Mouse (Mus musculus) natural killer cell, adult 2 months (primary cell): ENCODE measurements around the gene Fbxo11.

ENCODE experiments used
- DNase-seq, 2 experiments: peaks; one replicate each; pipeline ENCODE4 v3.0.0; 2022; ENCODE audit warnings: low spot score in 2 of 2

The Fbxo11 gene

DNA sequence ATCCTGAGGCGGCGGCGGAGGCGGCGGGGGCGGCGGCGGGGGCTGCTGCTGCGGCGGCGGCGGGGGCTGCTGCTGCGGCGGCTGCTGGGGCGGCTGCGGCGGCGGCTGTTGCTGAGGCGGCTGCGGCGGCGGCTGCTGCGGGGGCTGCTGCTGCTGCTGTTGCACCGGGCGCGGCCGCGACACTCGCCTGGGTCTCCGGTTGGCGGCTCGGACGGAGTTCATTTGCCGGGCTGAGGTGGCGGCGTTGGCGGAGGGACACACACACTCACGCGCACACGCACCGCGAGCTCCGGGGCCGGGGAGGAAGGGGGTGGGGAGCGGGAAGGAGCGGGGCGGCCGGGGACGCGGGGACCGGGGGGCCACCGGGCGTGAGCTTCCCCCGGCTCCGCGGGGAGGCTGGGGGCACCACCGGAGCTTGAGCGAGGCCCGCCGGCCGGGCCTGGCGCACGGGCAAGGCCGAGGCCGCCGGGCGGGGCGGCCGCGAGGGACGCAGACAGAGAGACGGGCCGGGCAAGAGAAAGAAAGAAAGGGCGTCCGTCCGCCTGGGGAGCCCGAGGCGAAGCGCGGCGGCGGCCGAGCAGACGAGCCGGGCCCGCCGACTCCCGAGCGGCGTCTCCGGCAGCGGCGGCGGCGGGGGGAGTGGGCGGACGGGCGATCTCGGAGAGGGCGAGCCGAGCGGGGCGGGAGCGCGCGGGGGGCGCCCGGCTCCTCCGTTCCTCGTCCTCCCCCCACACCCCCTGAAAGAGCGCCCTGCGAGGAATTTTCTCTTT, at the start of gene Fbxo11:
Fbxo11 (minus strand) TSS at position 261 of the 770 bp plus-strand sequence.
- peak; percentile 28 to 31 for DNase-seq

DNA sequence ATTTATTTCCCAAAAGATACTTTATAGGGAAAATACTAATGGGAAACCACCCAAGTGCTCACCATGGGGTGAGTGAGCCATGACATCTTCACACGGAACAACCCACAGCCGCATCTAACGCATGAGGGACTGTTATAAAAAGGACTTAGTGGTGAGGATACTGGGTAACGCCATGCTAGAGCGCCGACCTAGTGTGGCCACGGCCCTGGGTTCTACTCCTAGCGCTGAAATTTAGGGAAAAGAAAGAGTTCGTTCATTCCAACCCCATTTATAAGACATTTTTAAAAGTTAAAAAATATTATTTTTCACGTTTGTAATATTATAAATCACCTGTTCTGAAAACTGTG, 48.8 kb upstream of the Fbxo11 start:
- no peak for DNase-seq

DNA sequence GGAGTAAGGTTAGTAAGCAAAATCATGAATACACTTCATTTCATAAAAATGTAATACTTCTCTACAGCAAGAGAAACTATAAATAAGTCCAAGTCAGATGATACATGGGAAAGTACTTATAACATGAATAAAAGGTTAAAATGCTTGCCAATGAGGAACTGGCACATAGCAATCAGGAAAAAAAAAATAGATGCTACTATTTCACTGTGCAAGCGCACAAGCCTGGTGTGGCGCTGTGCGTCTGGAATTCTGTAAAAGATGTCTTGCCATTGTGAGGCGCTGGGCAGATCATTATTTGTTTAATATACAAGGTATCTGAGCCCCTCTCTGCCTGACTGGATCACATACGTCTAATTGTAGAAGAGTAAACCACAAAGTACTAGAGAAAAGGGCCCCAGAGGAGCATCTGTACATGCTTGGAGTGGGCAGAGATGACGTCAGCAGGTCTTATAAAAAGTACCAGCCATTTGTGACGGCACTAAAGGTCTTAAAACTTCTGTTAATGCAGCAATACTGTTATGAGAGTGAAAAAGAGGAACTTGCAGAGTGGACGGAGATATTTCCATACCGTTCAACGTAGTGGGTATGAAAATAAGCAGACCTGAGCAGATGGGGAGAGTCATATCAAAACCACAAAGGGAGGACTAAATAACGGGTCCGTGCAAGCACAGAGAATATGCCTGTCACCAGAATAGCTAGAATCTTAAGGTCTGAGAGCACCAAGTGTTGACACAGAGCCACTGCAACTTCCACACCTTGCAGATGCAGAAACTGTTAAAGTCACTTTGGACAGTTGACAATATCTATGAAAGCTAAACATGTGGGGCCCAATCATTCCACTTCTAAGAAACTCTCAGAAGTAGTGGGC, 48.2 kb upstream of the Fbxo11 start:
- peak; percentile 68 to 86 for DNase-seq

DNA sequence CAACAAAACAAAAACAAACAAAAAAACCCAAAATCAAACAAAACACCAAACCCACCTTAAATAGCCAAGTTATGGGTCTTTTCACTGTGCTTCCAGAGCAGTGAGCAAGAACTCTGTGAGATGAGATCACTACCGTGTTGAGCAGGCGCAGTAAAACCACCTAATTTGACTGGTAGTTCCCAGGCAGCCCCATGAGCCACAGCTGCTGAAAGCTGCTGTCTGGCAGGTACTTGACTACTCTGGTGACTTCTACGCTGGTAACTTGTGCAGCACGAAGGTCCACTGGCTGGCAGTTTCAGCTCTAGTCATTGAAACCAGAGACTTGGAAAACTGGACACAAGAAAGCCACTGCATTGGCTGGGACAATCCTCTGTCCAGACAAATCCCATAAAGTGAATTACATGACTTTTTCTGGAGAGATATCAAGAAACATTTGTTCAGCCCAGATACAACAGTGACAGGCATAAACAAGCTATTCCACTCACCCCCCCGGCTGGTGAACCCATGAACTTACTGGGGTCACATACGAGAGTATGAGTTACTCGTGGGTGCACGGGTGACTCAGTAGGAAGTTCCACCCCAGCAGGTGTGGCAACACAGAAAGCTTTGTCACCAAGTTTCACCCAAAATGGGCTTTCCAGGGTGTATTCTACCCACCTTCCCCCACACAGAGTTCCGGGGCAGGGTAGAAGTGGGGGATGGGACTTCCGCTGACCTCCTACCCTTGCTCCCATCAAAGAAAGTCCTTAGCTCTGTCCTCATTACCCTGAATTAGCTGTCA, 47.0 kb upstream of the Fbxo11 start:
- DNase-seq, result peak; percentile 76 to 84

- DNase-seq, result no peak
These were observed 46.1 kb upstream of the Fbxo11 start for GRCm38 (mm10) chr17:88111081-88111796.

DNA sequence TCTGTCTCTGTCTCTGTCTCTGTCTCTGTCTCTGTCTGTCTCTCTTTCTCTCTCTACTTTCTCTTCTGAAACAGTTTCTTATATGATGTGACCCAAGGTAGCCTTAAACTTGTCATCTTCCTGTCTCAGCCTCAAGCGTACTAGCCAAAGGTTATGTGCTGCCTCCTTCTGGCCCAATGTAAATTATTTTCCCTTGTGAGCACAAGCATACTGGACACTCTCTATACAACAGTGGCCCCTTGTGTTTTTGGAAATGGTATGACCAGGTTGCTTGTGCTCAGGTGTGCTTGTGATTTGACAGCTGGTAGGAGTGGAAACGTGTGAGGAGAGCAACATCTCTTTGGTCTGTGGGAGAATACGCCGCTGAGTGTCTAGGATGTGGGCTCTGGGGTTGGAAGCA, 42.6 kb upstream of the Fbxo11 start:
- DNase-seq, result peak; percentile 12 to 36

GRCm38 (mm10) chr17:88106365-88106764, 41.3 kb upstream of the Fbxo11 start:
- DNase-seq, result no peak

DNA sequence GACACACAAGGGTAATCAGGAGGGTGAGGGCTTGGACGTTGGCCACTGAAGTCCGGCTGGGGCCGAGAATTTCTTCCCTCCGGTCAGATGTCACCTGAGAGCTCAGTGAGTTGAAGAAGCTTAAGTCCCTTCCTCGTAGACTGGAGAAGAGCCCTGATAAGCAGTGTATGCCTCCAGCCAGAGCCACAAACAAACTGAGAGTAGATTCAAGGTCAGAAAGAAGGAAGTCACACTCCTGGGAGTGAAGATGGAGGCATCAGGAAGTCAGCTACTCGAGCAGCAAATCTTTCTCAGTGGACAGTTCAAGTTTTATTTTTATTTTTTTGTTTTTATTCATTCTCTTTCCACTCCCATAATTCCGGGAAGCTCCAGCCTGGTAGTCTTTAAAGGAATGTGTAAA, 37.5 kb upstream of the Fbxo11 start:
- no peak for DNase-seq

DNA sequence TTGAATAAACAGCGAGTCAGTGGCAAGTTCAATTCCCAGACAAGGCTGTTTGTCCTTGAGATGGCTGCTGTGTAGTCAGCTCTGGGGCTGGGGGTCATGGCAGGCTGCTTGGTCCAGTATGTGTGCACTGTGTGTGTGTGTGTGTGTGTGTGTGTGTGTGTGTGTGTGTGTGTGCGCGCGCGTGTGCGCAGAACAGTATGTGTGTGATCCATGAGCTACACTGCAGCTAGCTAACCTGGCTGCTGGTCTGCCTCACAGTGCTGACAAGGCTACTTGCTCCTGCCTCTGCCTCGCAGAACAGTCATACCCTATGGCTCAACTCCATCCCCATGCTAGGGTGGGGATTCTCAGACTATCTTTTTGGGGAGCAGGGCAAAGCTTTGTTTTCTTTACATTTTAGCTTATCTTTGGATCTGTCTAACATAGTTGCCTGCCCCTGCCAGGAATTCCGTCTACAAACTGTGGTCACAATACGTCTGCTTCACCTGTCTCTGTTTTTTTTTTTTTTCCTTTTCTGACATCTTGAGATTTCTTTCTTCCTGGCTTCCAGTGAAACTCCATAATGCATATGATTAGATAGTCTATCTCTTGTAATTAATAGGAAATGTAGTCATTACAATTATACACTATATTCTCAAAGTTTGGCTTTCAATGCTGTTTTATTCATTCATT, 33.2 kb upstream of the Fbxo11 start:
- no peak for DNase-seq

GRCm38 (mm10) chr17:88097543-88097942, 32.5 kb upstream of the Fbxo11 start:
- no peak for DNase-seq

DNA sequence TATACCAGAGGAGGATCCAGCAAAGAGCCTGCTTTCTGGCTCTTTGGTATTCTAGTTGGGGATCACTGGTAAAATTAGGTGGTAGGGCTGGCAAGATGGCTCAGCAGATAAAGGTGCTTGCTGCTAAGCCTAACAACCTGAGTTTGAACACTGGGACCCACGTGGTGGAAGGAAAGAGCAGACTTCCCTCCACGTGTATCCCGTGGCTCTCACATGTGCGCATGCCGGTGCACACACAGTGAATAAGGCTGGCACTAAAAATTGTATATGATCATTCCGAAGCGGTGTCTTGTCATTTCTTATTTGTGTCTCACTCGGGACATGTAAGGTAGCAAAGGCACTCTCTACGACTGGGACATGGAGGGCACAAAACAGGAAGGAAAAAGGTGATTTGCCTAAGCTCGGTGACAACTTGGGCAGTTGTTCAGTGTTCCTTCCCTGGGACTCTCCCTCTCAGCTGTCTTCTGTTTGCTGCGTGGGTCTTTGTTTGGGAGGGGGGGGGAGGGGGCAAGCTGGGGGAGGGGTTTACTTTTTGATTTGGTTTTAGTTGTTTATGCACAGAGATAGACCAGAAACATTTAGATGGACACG, 31.8 kb upstream of the Fbxo11 start:
- DNase-seq, result no peak

DNA sequence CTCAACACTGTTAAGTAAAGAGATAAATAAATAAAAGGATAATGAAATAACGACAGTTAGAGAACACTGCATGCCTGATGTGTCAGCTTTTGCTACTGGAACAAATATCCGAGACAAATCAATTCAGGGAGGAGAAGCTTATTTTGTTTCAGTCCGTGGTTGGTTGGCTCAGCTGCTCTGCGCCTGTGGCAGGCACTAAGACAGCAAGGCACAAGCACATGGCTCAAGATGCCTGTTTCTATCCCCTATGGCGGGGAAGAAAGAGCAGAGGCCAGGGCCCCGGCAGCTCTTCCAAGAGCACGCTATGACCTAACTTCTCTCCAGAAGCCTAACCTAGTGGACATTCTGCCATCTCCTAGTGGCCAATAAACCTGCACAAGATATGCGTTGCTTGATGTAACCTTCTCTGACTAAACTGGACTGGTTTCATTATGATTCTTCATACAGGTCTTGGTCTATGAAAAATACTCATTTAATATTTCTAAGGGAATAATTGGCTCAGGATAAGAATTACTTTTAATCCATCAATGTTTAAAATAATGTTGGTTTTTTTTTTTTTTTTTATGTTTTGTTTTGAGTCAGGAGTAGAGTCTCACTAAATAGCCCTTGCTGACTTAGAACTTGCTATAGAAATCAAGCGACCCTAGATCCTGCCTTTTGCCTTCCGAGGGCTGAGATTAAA, 30.6 kb upstream of the Fbxo11 start:
- no peak for DNase-seq

DNA sequence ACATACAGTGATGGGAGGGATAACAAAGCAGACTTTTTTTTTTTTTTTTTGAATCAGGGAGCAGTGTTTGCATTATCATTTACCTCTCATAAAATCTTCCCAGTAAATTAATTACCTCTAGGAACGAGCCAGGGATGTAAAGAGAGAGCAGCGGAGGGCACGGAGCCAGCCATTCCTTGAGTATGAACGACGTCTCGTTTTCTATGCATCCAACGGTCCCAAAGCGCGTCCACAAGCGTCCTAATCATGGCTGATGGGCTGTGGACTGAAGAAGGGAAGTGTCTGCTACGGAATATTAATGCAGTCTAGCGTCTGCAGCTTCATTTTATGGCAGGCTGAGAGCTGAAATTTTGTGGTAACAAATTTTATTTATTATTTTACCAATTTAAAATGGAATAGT, 29.2 kb upstream of the Fbxo11 start:
- DNase-seq, result no peak

- DNase-seq, result no peak
These were observed 28.7 kb upstream of the Fbxo11 start for GRCm38 (mm10) chr17:88093798-88094197.

DNA sequence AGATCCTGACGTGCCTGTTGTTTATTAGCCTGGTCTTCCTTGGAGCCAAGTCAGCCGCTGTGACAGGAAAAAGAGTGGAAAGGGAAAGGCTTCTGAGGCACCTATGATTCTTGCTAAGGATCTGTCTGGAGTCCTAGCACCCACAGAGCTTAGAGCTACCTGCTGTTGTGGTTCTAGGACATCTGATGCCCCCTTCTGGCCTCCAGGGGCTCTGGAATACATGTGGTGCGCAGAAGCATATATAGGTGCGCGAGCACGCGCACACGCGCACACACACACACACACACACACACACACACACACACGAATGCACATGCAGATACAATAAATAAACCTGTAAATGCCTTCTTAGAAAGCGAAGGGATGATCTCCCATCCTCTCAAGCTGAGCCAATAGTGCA, 20.9 kb upstream of the Fbxo11 start:
- DNase-seq, result no peak

DNA sequence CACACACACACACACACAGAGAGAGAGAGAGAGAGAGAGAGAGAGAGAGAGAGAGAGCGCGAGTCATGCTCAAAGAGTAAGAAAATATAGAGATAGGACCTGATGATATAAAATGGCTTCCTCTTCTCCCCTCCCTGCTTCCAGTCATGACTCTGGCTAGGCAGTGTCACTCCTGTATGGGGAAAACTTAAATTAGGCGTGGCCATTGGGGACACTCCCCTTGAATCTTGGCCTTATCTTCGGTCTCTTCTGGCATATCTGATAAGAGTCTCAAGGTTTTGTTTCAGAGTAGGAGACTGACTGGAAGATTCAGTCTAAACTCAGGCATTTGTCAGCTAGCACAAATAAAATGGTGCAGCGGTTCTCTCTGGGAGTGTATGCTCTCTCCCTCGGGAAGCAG, 16.4 kb upstream of the Fbxo11 start:
- no peak for DNase-seq

DNA sequence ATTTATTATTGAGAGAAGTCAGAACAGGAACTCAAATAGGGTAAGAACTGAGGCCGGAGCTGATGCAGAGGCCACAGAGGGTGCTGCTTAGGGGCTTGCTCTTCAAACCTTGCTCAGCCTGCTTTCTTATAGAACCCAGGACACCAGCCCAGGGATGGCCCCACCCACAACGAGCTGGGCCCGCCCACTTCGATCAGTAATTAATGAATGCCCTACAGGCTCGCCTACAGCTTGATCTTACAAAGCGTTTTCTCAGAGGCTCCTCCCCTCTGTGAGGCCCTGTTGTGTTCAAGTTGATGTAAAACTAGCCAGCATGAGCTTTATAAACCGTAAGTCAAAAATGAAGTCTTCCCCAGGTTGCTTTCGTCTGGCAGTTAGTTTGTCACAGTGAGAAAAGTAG, 14.7 kb upstream of the Fbxo11 start:
- no peak for DNase-seq

DNA sequence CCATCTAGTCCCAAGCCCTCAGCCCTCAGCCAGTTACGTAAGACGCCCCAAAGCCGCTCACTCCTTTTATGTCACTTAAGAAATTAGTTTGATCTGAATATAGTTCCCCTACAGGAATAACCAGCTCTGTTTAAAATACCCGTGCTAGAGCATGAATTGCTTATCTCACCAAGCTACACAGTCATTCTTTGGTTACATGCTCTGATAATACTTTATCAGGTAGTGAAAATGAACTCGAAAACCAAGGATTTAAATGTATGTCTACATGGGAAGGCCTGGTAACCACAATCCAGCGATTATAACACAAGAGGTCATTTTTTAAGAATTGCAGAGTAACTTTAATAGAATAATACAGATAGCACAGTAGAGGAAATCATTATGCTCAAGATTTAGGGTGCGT, 7.0 kb upstream of the Fbxo11 start:
- DNase-seq, result no peak

DNA sequence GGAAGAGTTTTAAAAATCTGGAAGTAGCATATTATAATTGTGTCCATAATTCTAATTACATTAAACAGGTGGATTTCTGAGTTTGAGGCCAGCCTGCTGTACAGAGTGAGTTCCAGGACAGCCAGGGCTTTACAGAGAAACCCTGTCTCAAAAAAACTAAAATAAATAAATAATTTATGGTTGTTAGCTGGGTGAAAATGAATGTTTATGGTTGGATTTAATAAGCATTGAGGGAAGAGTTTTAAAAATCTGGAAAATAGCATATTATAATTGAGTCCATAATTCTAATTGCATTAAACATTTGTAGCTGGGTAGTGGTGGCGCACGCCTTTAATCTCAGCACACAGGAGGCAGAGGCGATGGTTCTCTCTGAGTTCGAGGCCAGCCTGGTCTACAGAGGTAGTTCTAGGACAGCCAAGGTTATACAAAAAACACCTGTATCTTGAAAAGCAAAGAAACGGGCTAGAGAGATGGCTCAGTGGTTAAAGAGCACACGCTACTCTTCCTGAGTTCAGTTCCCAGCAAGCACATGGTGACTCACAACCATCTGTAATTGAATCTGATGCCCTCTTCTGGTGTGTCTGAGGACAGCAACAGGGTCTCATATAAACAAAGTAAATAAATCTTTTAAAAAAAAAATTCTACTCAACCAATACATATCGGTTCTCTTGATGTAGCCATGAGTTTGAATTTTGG, 3.1 kb upstream of the Fbxo11 start:
- DNase-seq, result no peak
